Mouse (Mus musculus): ENCODE measurements around the gene Slc25a44. TPM values are rescaled to one million over a fixed set of nuclear protein-coding genes. Genes with fewer than 3 reads are reported as not detected.
A peak's percentile ranks its signal among the peaks of the same experiment; 100 is the strongest.

Slc25a44 gene
- polyA plus RNA-seq, 1 experiment from 2014 or later, result 19.4 TPM

GRCm38 (mm10) chr3:88425708-88426420, 925 bp upstream of the Slc25a44 start:
- Histone ChIP-seq H3K4me2 (replicated peaks; ENCODE audit: low read depth, low read length) (no peak overlapping the region), H3K27me3 (ENCODE audit: control insufficient read depth, insufficient read depth, low read length) (no peaks in the 10 kb centered on the region), H3K27ac (ENCODE audit: low read depth, low read length) (peak overlapping the region; percentile 3; the same call in 1 of the 2 replicates), H3K4me1 (ENCODE audit: control insufficient read depth, insufficient read depth, low read length) (peaks cover 21% of the 10 kb centered on the region), H3K36me3 (ENCODE audit: control insufficient read depth, insufficient read depth, low read length) (peaks cover 6% of the 10 kb centered on the region; the same call in 1 of the 2 replicates), H3K4me3 (ENCODE audit: low read length) (no peak overlapping the region; the same call in 1 of the 2 replicates), H3K9me3 (ENCODE audit: control insufficient read depth, low read length) (no peaks in the 10 kb centered on the region), H3K9ac (ENCODE audit: low read depth, low read length) (no peak overlapping the region)
- WGBS, result 78% methylated on average over 10 of the region's 10 CpGs
- no peak for ATAC-seq (ENCODE audit: low FRiP score, low TSS enrichment)

- 4% methylated on average over 2 of the region's 2 CpGs for WGBS
These were observed 371 bp upstream of the Slc25a44 start for GRCm38 (mm10) chr3:88425330-88425689.

GRCm38 (mm10) chr3:88422020-88422720, 2.8 kb downstream of the Slc25a44 start:
- no peak for ATAC-seq (ENCODE audit: low FRiP score, low TSS enrichment)
- H3K4me3 ChIP-seq (ENCODE audit: low read length), result no peak overlapping the region
- no peaks in the 10 kb centered on the region for H3K9me3 ChIP-seq (ENCODE audit: control insufficient read depth, low read length)
- peaks cover 34% of the 10 kb centered on the region; the same call in 1 of the 2 replicates for H3K36me3 ChIP-seq (ENCODE audit: control insufficient read depth, insufficient read depth, low read length)
- no peak overlapping the region for H3K4me2 ChIP-seq (replicated peaks; ENCODE audit: low read depth, low read length)
- H3K9ac ChIP-seq (ENCODE audit: low read depth, low read length), result no peak overlapping the region
- no peak overlapping the region for H3K27ac ChIP-seq (ENCODE audit: low read depth, low read length)
- H3K27me3 ChIP-seq (ENCODE audit: control insufficient read depth, insufficient read depth, low read length), result no peaks in the 10 kb centered on the region
- WGBS, result 45% methylated on average over 9 of the region's 9 CpGs
- peaks cover 21% of the 10 kb centered on the region for H3K4me1 ChIP-seq (ENCODE audit: control insufficient read depth, insufficient read depth, low read length)

More at GRCm38 (mm10) chr3:88425330-88425689, 371 bp upstream of the Slc25a44 start:
- Histone ChIP-seq H3K27me3 (ENCODE audit: control insufficient read depth, insufficient read depth, low read length) (no peaks in the 10 kb centered on the region), H3K27ac (ENCODE audit: low read depth, low read length) (peak overlapping the region; percentile 3; the same call in 1 of the 2 replicates), H3K9me3 (ENCODE audit: control insufficient read depth, low read length) (no peaks in the 10 kb centered on the region), H3K4me2 (replicated peaks; ENCODE audit: low read depth, low read length) (peak overlapping the region; percentile 24; the same call in 1 of the 2 replicates), H3K36me3 (ENCODE audit: control insufficient read depth, insufficient read depth, low read length) (peaks cover 11% of the 10 kb centered on the region; the same call in 1 of the 2 replicates), H3K4me3 (ENCODE audit: low read length) (peak overlapping the region; percentile 89), H3K4me1 (ENCODE audit: control insufficient read depth, insufficient read depth, low read length) (peaks cover 21% of the 10 kb centered on the region), H3K9ac (ENCODE audit: low read depth, low read length) (no peak overlapping the region; the same call in 1 of the 2 replicates)
- peak; percentile 24; the same call in 1 of the 2 replicates for ATAC-seq (ENCODE audit: low FRiP score, low TSS enrichment)

GRCm38 (mm10) chr3:88420771-88421170, 4.2 kb downstream of the Slc25a44 start:
- ATAC-seq (ENCODE audit: low FRiP score, low TSS enrichment), result no peak
- peaks cover 47% of the 10 kb centered on the region for H3K36me3 ChIP-seq (ENCODE audit: control insufficient read depth, insufficient read depth, low read length)
- 92% methylated on average over 19 of the region's 19 CpGs for WGBS
- no peak overlapping the region for H3K4me3 ChIP-seq (ENCODE audit: low read length)
- peaks cover 21% of the 10 kb centered on the region for H3K4me1 ChIP-seq (ENCODE audit: control insufficient read depth, insufficient read depth, low read length)
- no peaks in the 10 kb centered on the region for H3K9me3 ChIP-seq (ENCODE audit: control insufficient read depth, low read length)
- H3K9ac ChIP-seq (ENCODE audit: low read depth, low read length), result no peak overlapping the region
- no peak overlapping the region for H3K4me2 ChIP-seq (replicated peaks; ENCODE audit: low read depth, low read length)
- H3K27ac ChIP-seq (ENCODE audit: low read depth, low read length), result no peak overlapping the region
- no peaks in the 10 kb centered on the region for H3K27me3 ChIP-seq (ENCODE audit: control insufficient read depth, insufficient read depth, low read length)

GRCm38 (mm10) chr3:88418016-88418415, 6.9 kb downstream of the Slc25a44 start:
- Histone ChIP-seq H3K9me3 (ENCODE audit: control insufficient read depth, low read length) (no peaks in the 10 kb centered on the region), H3K4me2 (replicated peaks; ENCODE audit: low read depth, low read length) (no peak overlapping the region), H3K4me1 (ENCODE audit: control insufficient read depth, insufficient read depth, low read length) (peaks cover 6% of the 10 kb centered on the region; the same call in 1 of the 2 replicates), H3K9ac (ENCODE audit: low read depth, low read length) (no peak overlapping the region), H3K4me3 (ENCODE audit: low read length) (no peak overlapping the region), H3K36me3 (ENCODE audit: control insufficient read depth, insufficient read depth, low read length) (peaks cover 71% of the 10 kb centered on the region), H3K27ac (ENCODE audit: low read depth, low read length) (no peak overlapping the region), H3K27me3 (ENCODE audit: control insufficient read depth, insufficient read depth, low read length) (no peaks in the 10 kb centered on the region)
- 89% methylated on average over 6 of the region's 6 CpGs for WGBS
- ATAC-seq (ENCODE audit: low FRiP score, low TSS enrichment), result no peak

- ATAC-seq (ENCODE audit: low FRiP score, low TSS enrichment), result no peak
These were observed 9.3 kb downstream of the Slc25a44 start for GRCm38 (mm10) chr3:88415668-88416067.

GRCm38 (mm10) chr3:88412636-88413035, 12.3 kb downstream of the Slc25a44 start:
- no peak overlapping the region for H3K4me3 ChIP-seq (ENCODE audit: low read length)
- H3K9ac ChIP-seq (ENCODE audit: low read depth, low read length), result no peak overlapping the region
- 90% methylated on average over 11 of the region's 11 CpGs for WGBS
- no peaks in the 10 kb centered on the region for H3K9me3 ChIP-seq (ENCODE audit: control insufficient read depth, low read length)
- peaks cover 47% of the 10 kb centered on the region for H3K36me3 ChIP-seq (ENCODE audit: control insufficient read depth, insufficient read depth, low read length)
- peaks cover 9% of the 10 kb centered on the region; the same call in 1 of the 2 replicates for H3K4me1 ChIP-seq (ENCODE audit: control insufficient read depth, insufficient read depth, low read length)
- H3K4me2 ChIP-seq (replicated peaks; ENCODE audit: low read depth, low read length), result no peak overlapping the region
- no peak for ATAC-seq (ENCODE audit: low FRiP score, low TSS enrichment)
- H3K27ac ChIP-seq (ENCODE audit: low read depth, low read length), result no peak overlapping the region
- no peaks in the 10 kb centered on the region for H3K27me3 ChIP-seq (ENCODE audit: control insufficient read depth, insufficient read depth, low read length)

More at GRCm38 (mm10) chr3:88415668-88416067, 9.3 kb downstream of the Slc25a44 start:
- no peaks in the 10 kb centered on the region for H3K4me1 ChIP-seq (ENCODE audit: control insufficient read depth, insufficient read depth, low read length)
- no peak overlapping the region for H3K4me2 ChIP-seq (replicated peaks; ENCODE audit: low read depth, low read length)
- H3K36me3 ChIP-seq (ENCODE audit: control insufficient read depth, insufficient read depth, low read length), result peaks cover 70% of the 10 kb centered on the region
- 92% methylated on average over 4 of the region's 4 CpGs for WGBS
- H3K27me3 ChIP-seq (ENCODE audit: control insufficient read depth, insufficient read depth, low read length), result no peaks in the 10 kb centered on the region
- no peak overlapping the region for H3K27ac ChIP-seq (ENCODE audit: low read depth, low read length)
- H3K4me3 ChIP-seq (ENCODE audit: low read length), result no peak overlapping the region
- no peak overlapping the region for H3K9ac ChIP-seq (ENCODE audit: low read depth, low read length)
- no peaks in the 10 kb centered on the region for H3K9me3 ChIP-seq (ENCODE audit: control insufficient read depth, low read length)

GRCm38 (mm10) chr3:88411681-88412080, 13.3 kb downstream of the Slc25a44 start:
- no peaks in the 10 kb centered on the region for H3K9me3 ChIP-seq (ENCODE audit: control insufficient read depth, low read length)
- no peak overlapping the region for H3K27ac ChIP-seq (ENCODE audit: low read depth, low read length)
- no peak overlapping the region for H3K4me3 ChIP-seq (ENCODE audit: low read length)
- no peak overlapping the region for H3K4me2 ChIP-seq (replicated peaks; ENCODE audit: low read depth, low read length)
- H3K27me3 ChIP-seq (ENCODE audit: control insufficient read depth, insufficient read depth, low read length), result no peaks in the 10 kb centered on the region
- peaks cover 13% of the 10 kb centered on the region; the same call in 1 of the 2 replicates for H3K4me1 ChIP-seq (ENCODE audit: control insufficient read depth, insufficient read depth, low read length)
- ATAC-seq (ENCODE audit: low FRiP score, low TSS enrichment), result no peak
- H3K36me3 ChIP-seq (ENCODE audit: control insufficient read depth, insufficient read depth, low read length), result peaks cover 39% of the 10 kb centered on the region
- H3K9ac ChIP-seq (ENCODE audit: low read depth, low read length), result no peak overlapping the region
- 91% methylated on average over 4 of the region's 4 CpGs for WGBS

- peaks cover 18% of the 10 kb centered on the region; the same call in 1 of the 2 replicates for H3K4me1 ChIP-seq (ENCODE audit: control insufficient read depth, insufficient read depth, low read length)
- peak overlapping the region; percentile 53 for H3K4me2 ChIP-seq (replicated peaks; ENCODE audit: low read depth, low read length)
- peaks cover 29% of the 10 kb centered on the region for H3K36me3 ChIP-seq (ENCODE audit: control insufficient read depth, insufficient read depth, low read length)
- H3K9ac ChIP-seq (ENCODE audit: low read depth, low read length), result peak overlapping the region; percentile 82; the same call in 1 of the 2 replicates
- WGBS, result 20% methylated on average over 7 of the region's 7 CpGs
- no peak for ATAC-seq (ENCODE audit: low FRiP score, low TSS enrichment)
- H3K9me3 ChIP-seq (ENCODE audit: control insufficient read depth, low read length), result no peaks in the 10 kb centered on the region
- H3K27me3 ChIP-seq (ENCODE audit: control insufficient read depth, insufficient read depth, low read length), result no peaks in the 10 kb centered on the region
- peak overlapping the region; percentile 56 for H3K4me3 ChIP-seq (ENCODE audit: low read length)
- H3K27ac ChIP-seq (ENCODE audit: low read depth, low read length), result peak overlapping the region; percentile 86
These were observed 14.3 kb downstream of the Slc25a44 start for GRCm38 (mm10) chr3:88410645-88411031.
